Mouse (Mus musculus) heart, adult 9 months (tissue): ENCODE data around the gene Abca9.

ENCODE experiments used
- DNase-seq, 2 experiments: peaks; one replicate each; pipeline ENCODE4 v3.0.0; 2022; ENCODE audit warnings: low spot score in 2 of 2

Abca9 gene

DNA sequence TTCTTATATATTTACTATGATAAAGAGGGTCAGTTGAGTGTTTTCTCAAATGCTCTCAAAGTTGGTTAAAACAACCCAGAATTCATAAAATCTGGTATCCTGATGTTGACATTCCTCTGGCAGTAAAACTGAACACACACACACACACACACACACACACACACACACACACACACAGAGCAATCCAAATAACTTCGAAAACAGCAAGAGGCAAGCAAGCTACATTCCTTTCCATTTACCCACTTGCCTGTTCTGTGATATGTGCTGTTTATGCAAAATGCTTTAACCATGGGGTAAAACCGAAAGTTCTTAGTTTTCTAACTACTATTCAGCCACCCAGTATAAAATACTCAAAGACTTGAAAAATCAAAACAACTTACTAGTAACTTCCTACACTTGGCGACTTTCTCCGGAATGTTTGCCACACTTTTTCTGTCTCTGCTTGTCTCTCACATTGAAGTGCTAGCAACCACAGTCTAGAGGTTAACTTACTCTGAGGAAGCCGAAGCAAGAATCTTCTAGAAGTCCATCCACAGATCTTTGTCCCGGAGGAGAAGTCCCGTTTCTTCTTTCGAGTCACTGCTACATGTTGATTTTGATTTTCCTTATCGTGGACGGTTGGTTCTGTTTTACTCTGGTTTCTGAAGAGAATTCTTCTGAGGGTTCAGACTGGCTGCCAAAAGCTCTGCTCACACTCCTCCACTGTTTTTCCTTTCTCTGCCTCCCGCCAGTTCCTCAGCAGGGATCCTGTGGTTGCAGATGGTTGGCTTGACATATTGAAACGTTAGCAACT, at the start of gene Abca9:
Gene Abca9 (minus strand): TSS at position 738 of the 793 bp plus-strand sequence.
- peak; percentile 52 to 53 for DNase-seq

DNA sequence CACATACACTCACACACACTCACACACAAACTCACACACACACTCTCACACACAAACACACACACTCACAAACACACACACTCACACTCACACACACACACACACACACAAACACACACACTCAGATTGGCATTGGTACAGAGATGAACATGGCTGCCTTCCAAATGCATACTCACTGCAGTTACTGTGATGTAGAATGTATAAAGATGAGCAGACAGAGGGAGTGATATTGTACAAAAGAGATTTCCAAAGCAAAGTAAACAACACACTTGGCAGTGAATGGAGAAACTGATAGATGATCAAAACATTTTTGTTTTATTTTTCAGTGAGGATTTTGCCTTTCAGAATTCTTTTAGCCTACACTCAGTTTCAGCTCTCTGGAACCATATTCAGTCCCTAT, 49.1 kb upstream of the Abca9 start:
- no peak for DNase-seq

DNA sequence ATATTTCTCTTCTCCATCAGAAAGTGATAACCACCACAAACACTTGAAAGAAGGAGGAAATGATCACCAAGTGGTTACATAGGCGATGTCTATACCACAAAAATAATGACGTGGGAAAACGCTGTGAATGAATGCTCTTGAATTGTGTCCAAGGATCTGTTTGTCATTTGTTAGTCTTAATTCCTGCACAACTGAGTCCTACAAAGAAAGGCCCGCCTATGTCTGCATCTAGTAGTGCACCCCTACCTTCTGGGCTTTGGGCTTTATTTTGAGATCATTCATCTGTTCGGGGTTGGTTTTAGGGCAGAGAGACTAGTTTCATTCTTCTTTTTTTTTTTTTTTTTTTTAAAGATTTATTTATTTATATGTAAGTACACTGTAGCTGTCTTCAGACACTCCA, 35.9 kb upstream of the Abca9 start:
- DNase-seq = no peak

DNA sequence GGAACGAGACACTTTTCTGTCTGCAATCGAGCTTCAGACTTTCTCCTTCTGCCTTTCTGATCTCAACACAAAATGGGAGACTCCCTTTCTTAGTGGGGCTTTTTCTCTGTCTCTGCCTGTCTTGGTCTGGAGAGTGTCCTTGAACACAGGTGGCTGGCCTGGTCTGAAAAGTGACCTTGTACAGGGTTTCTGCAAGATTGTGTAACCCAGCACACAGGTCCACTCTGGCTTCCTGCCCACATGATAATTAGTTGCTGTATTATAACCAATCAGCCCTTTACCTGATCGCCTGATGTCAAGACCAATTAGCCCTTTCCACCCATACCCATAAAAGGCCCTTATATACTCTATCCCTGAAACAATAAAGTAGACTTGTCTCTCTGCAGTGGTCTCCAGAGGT, 30.9 kb upstream of the Abca9 start:
- no peak for DNase-seq

DNA sequence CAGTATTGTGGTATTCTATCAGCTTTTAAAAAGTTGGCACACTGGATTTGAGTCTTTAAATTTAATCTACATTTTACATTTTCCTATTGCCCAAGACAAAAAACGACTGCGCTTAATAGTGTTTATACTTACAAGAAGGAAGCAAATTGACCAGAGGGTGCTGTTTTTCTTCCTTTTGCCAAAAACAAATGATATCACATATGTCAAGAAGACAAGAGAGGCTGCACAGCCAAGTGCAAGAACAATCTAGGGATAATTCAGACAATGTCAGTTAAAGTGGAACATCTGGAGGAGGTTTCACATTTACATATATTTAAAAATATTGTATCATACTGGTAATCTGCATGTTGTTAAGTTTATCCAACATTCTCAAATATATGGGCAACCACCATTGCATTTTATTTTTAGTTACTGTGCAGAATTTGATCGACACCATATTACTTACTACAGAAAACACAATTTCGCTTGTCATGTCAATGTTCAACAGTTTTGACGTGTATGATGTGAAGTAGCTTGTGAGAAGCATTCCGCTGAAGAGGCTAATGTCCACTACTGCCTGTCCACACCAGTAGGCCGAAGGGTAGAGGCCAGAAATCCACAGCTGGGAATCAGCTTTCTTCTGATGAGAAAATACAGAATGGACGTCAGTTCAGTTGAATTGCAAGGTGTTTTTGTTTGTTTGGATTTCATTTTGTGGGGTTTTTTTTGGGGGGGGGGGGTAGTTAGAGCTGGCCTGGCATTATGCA, 28.7 kb upstream of the Abca9 start:
- no peak for DNase-seq

DNA sequence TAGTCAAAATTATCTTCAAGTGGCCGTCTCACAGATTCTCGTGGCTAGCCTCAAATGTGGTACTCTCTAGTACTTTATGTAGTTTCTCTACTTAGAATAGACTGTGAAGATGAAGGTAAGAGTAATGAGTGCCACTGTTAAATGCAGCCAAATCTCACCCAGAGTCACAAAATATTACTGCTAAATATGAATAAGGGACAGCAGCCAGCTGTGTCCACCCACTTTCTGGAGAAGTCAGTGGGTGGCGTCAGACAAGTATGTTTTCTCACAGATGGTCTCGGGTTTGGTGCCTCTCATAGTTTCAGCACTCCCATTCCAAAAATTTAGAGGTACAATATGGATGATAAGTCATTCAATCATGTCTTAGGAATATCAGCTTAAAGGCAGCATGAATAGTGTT, 27.3 kb upstream of the Abca9 start:
- DNase-seq = no peak

DNA sequence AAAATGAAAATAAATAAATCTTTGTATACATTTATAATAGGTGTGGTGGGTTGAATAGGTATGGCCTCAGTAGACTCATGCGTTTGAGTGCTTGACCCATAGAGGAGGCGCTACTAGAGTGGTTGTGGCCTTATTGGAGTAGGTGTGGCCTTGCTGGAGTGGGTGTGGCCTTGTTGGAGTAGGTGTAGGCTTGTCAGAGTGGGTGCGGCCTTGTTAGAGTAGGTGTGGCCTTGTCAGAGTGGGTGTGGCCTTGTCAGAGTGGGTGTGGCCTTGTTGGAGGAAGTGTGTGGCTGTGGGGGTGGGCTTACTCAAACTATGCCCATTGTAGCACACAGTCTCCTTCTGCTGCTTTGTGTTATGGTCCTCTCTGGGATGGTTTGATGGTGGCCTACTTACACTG, 3.2 kb upstream of the Abca9 start:
- no peak for DNase-seq

DNA sequence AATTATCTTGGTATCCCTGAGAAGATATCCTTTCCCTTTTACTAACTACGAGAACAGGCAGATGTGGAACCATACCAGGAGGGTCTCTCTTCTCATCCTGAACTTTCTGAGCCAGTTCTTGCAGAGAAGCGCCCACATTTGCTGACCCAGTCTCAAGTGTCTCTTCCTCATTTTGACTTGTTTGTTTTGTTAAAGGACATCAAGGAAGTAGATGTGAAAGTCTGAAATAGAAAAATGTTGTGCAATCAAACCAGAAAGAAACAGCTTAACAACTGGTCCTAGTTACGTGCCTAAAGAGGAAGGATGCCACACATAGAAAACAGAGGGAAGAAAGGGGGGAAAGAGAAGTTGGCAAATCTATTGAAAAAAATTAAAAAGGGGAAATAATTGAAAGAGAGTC, 2.2 kb downstream of the Abca9 start:
- peak; percentile 18 to 57 for DNase-seq

DNA sequence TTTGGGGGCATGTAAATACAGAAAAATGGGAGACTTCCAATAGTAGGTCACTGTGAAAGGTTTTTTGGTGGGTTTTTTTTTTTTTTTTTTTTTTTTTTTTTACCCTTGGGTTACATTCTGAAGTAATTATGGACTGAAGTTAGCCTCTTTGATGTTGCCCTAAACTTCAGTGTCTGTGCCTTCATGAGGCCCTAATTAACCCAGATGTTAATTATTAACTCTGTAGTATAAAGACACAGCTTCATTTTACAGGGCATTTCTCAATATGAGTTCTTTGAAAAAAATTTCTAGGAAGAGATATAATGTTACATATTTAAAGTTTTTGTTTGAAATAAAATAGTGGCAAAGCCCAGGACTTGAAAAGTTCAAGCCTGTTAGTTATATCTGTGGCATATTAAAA, 2.6 kb downstream of the Abca9 start:
- no peak for DNase-seq

DNA sequence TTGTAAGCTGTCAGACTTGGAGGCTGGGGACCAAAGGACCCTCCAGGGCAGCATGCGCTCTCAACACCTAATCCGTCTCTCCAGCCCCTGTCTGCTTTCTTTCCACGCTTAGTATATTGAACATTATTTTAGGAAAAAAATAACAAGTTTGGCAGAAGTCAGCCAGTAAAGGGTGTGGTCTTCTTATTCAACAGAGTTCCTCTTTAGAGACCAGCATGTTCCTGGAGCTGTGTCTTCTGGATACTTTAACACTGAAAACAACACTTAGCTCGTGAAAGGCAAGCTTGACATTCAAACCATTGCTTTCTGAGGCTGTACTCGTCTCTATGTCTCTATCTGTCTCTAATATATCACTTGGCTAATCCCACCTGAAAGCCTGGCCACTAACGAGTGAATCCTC, 10.9 kb downstream of the Abca9 start:
- DNase-seq = no peak

DNA sequence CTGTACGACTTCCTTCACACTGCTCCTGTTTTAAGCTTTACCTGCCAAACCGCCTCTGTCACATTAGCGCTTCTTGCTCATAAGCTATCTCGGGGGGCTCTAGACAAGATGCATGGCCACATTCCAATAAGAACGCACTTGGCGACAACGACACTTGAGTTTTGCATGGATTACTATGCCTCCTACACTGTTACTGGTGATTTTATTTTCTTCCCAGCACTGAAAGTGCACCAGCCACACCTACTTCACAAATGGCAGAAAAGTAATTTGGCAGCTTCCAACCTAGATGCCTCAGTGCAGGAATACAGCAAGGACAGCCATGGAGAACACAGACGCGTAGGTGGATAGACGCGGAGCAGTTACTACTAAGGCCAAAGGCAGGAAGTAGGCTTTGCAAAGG, 12.0 kb downstream of the Abca9 start:
- no peak for DNase-seq

DNA sequence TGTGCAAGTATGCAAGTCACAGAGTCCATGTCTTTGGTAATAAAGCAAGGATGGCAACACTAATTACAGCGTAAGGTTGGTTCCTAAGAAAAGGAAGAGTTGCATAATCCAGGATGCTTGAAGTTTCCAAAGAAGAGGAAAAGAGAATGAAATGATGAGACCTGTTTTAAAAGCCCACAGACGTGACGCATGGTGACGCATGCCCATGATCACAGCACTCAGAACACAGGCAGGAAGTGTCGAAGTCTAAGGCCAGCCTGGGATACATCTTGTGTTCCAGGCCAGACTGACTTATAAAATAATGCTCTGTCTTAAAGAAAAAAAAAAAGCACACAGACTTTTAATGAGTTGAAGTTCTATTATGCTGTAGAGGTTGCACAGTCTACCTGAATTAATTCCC, 20.4 kb downstream of the Abca9 start:
- DNase-seq = no peak

DNA sequence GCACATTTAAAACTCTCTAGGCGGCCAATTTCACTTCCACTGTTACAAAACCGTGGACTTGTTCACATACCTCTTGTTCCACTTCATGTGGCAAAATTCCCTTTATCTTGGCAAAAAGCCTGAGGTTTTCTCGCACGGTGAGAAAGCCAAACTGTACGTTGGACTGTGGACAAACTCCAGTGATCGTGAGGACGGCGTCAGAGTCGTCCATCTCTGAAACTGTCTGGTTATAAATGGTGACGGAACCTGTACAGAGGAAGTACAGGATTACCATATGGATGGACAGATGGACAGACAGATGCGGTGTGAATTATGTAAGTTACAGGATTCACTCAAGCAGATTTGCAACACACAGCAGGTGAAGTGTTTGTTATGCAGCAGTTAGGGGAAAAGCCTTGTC, 22.6 kb downstream of the Abca9 start:
- DNase-seq = no peak

DNA sequence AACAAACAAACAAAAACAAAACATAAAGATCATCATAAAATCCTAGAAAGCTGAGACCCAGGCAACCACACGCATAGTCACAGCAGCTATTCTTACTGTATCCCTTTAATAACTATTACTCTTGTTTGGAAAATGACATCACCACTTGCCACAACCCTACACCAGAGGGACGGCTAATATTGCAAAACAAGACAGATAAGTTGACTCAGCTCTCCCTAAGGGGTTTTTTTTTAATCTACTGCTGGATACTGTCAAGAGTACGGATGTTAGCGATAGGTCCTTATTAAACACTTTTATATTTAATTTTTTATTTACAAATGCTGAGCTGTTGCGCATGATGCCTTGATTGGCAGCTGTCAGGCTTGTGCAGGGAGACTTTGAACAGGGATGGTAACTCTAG, 37.2 kb downstream of the Abca9 start:
- DNase-seq = peak; percentile 25 to 44

DNA sequence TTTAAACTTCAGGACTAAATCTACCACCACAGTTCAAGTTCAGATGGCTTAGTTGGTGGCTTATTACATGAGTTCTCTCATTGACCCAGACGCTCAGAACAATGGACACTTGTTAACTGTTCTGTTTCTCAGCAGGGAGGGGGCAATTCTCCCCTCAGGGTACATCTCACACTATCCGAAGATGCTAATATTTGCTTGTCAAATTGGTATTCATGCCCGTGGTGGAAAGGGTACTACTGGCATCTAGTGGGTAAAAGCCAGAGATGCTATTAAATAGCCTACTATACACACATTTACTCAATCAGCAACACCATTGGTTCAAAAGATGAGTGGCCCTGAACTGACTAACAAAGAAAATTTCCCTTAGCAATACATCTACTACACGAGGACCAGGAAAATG, 56.9 kb downstream of the Abca9 start:
- no peak for DNase-seq

DNA sequence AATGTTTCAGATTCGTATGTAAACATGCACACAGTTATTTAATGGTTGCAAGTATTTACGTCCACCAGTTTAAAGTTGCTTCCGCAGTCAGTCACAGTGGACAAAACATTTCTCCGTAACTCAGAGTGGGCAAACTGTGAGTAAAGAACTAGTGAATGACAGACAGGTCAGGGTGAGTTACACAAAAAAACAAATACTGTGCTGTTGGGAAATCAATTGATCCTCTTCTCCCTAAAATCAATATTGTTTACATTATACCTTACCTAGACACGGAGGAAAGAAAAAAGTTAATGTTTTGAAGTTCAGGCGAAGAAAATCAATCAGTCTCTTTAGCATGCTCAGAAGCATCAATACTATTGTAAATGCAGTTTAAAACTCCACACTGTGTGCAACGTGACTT, 66.6 kb downstream of the Abca9 start:
- DNase-seq = no peak

DNA sequence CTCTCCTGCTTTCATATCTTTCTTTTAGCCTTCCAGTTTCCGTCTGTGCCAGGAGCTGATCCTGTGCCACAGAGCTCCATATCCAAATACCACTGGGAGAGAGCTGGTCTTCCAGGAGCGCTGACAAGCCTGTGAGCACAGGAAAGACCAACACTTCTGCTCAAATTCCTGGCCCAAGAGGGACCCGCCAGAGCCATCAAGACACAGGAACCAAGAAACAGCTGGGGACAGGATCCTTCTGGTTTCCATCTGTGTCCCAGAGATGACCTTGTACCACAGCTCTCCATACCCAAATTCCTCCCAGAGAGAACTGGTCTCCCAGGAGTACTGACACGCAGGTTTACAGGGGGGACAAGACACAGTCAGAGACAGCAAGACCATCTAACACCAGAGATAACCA, 69.1 kb downstream of the Abca9 start:
- peak; percentile 33 to 41 for DNase-seq

DNA sequence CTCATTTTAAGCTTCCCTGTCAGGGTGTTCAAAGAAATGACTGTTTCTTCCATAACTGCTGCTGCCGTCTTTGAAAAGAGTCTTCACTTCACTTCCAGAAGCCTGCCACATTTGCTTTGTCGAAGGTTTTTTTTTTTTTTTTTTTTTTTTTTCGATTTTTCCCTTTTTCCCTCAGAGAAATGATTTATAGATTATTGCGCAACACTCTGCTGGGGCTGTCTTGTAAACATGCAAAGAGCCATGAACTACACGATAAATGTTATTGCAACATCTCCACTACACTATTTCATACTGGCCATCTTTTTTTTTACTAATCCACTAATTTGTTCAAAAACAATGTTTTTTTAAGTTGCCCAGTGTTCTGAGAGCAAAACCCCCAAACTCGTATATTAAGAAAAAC, 70.5 kb downstream of the Abca9 start:
- DNase-seq = no peak

DNA sequence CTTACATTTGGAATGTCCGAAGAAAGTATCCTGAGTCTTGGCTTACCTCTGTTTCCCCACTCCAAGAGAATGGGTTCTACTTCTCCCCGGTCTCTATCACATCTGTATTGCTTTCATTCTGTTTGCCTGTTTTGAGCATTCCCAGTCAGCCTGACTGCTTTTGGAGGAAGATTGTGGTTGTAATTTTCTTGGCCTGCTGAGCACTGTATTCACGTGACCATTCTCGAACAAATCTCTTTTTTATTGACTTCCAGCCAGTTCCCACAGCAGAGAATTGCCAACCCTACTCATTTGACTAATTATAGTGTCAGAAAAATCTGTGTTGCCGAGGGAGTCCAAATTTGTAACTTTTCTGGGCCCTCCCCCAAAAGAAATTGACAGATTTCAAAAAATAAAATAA, 72.1 kb downstream of the Abca9 start, which contains the start of gene Abca8a:
Gene Abca8a (minus strand): TSS at position 121 of the 400 bp plus-strand sequence.
- DNase-seq = peak; percentile 69 to 78

DNA sequence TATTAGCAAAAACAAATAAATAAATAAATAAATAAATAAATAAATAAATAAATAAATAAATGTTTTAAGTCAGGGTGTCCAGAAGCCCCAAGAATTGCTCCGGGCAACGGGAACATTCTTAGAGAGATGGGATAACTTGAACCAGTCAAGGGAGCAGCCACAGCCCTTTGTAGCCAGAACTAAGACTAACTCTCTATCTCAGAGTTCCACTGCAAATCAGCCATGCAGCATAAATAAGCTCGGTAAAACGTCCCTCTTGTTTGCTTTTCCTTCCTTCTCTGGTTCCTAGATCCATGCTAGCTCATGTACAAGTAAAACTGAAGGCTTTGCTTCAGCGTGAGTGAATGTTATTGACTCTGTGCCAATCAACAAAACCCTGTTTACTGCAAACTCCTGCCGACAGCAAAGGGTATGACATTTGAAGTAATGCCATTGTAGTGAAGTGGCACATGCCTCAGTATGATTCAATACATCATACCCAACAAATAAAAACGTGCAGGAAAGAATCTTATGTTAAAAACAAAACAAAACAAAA, 73.1 kb downstream of the Abca9 start:
- DNase-seq = peak in 1 of 2 experiments; percentile 21

DNA sequence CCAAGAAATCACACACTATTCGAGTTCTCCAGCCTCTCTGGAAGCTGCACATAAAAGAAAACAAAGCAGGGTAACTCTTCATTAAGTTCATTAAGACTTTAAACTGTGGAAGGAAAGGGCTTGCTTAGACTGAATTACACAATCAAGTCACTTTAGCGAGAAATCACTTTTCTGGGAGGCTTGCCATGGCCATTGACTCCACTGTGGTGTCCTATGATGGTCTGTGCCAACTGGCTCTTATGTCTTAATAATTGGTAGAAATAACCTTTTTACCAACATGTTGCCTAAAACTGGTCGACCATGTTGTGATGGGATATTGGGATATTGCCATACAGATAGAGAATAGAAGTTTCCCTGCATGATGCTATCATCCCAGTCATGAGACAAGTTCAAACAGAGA, 73.8 kb downstream of the Abca9 start:
- peak; percentile 31 to 64 for DNase-seq

DNA sequence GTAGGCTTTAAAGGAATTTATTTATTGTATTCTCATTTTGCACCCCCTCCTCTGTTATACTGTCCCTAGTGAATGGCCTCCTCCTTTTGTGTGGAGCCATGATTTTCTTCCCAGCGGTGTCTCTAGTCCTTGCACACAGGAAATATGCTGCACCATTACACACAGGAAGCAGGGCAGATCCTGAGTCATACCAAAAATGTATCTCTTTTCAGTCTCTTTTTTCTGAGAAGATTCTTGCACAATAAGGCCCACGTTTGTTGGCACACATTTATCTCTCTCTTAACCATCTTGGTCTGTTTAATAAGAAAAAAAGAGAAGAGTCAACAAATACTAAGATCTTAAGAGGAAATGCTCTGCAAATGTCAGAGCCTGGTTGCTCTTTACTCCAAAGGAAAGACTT, 76.7 kb downstream of the Abca9 start:
- peak; percentile 11 to 40 for DNase-seq

DNA sequence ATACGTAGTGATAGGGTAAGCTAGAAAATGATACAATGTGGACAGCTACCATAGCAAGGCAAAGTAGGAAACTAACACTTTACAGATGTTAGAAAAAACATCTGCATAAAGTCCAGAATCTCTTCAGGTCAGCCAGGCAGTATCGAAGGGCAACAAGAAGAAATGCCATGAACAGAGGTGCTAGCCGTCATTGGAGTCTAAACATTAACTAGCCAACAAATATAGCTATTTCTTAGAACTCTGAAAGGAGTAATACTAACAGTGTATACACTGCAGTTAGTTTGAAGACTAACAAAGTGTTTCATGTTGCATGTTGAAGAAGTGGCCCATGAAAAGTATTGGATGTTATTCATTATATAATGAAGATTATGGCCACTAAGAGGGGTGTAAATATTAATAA, 95.8 kb downstream of the Abca9 start:
- DNase-seq = no peak
